Comparison of ENCODE assay signal across 12 mouse cellular contexts in the genomic region with DNA sequence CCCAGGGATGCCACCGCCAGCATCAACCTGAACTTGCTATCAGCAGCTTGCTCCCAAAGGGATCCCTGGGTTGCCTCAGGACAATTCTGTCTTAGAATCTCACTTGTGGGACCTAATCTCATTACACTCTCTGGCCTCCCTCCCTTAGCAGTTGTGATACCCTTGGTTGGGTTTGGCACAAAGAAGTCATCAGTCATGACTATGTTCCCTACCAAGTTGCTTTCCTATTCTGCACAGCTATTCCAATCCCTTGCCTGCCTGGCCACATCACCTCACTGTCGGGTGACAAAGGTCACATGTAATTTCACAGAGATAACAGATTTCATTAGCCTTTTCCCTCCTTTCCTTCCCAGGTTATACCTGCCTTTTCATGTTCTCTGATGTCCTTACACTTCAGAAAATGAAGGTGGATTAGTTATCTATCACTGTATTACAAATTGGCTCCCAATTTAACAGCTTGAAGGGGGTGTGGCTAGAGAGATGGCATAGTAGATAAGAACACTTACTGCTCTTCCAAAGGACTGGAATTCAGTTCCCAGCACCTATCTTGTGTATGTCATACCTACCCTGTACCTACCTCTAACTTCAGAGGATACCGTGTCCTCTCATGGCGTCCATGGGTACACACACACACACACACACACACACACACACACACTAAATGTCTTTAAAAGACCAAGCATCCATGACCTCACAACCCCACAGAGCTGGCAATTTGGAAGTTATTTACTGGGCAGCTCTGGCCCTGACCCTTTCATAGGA. TPM values are rescaled to one million over a fixed set of nuclear protein-coding genes. Genes with fewer than 3 reads are reported as not detected.
A peak's percentile ranks its signal among the peaks of the same experiment; 100 is the strongest.
DNase-seq lines count a peak whose midpoint lies in the region; ATAC-seq lines count a peak whose summit lies in the region.
"Had no signal": no experiment of that assay in that cellular context is flagged by ENCODE, and none has a peak within 500 bp of the region (broad histone marks: within the 10 kb centered on the region; RNA-seq: fewer than 3 reads in every experiment).

No protein-coding gene starts in this region.

- peak overlapping the region; percentile 87 for H3K27ac ChIP-seq in midbrain, embryonic 10.5 days (replicated peaks)
- no peak overlapping the region for H3K27ac ChIP-seq in midbrain, embryonic 15.5 days
- peak overlapping the region; percentile 80; the same call in 1 of the 2 replicates for H3K27ac ChIP-seq in hindbrain, embryonic 14.5 days
- peak overlapping the region; percentile 88; the same call in 1 of the 2 replicates for H3K27ac ChIP-seq in limb, embryonic 13.5 days

- H3K9me3 ChIP-seq in midbrain, embryonic 10.5 days (replicated peaks) = peaks cover 5% of the 10 kb centered on the region; the same call in 1 of the 2 replicates
- no peaks in the 10 kb centered on the region for H3K9me3 ChIP-seq in midbrain, embryonic 15.5 days
- no peaks in the 10 kb centered on the region for H3K9me3 ChIP-seq in hindbrain, embryonic 14.5 days (ENCODE audit: control insufficient read depth, low read length)
- peaks cover 9% of the 10 kb centered on the region; the same call in 1 of the 2 replicates for H3K9me3 ChIP-seq in limb, embryonic 13.5 days
- H3K9me3 ChIP-seq: embryonic facial prominence, embryonic 15.5 days had no signal

- DNase-seq in midbrain, embryonic 10.5 days (ENCODE audit: low spot score) = no peak
- no peak for DNase-seq in hindbrain, embryonic 14.5 days (ENCODE audit: low spot score)
- DNase-seq in cerebellum, adult 18-20 months = no peak
- no peak for DNase-seq in Muller cell, postnatal 12 days (ENCODE audit: inconsistent ontology term)
- no peak for DNase-seq in urinary bladder, adult 18-20 months (ENCODE audit: low spot score in 2 of 2)
- DNase-seq: adrenal gland, postnatal 36 days; cerebellum, adult 11-12 months; kidney, adult 11 months; left cerebral cortex, postnatal 4 days had no signal

- H3K4me1 ChIP-seq in midbrain, embryonic 10.5 days = peaks cover 22% of the 10 kb centered on the region
- H3K4me1 ChIP-seq in midbrain, embryonic 15.5 days = peaks cover 7% of the 10 kb centered on the region; the same call in 1 of the 2 replicates
- peaks cover 7% of the 10 kb centered on the region; the same call in 1 of the 2 replicates for H3K4me1 ChIP-seq in hindbrain, embryonic 14.5 days (replicated peaks; ENCODE audit: control insufficient read depth, insufficient read depth, low read length)
- H3K4me1 ChIP-seq in limb, embryonic 13.5 days = no peaks in the 10 kb centered on the region

- no peak for ATAC-seq in midbrain, embryonic 15.5 days (replicated peaks)
- peak; percentile 43; the same call in 1 of the 2 replicates for ATAC-seq in hindbrain, embryonic 14.5 days (ENCODE audit: low FRiP score)
- ATAC-seq in limb, embryonic 13.5 days (ENCODE audit: low FRiP score, low read depth) = no peak

- no peak overlapping the region for H3K9ac ChIP-seq in midbrain, embryonic 15.5 days
- no peak overlapping the region for H3K9ac ChIP-seq in hindbrain, embryonic 14.5 days
- H3K9ac ChIP-seq in limb, embryonic 13.5 days = no peak overlapping the region
- H3K9ac ChIP-seq: embryonic facial prominence, embryonic 15.5 days had no signal

- 63% methylated on average over 4 of the region's 4 CpGs for WGBS in midbrain, embryonic 10.5 days
- WGBS in midbrain, embryonic 15.5 days = 55% methylated on average over 4 of the region's 4 CpGs
- WGBS in hindbrain, embryonic 14.5 days = 55% methylated on average over 4 of the region's 4 CpGs
- 69% methylated on average over 4 of the region's 4 CpGs for WGBS in limb, embryonic 13.5 days

- no peak overlapping the region for H3K4me2 ChIP-seq in midbrain, embryonic 15.5 days
- peak overlapping the region; percentile 44; the same call in 1 of the 2 replicates for H3K4me2 ChIP-seq in hindbrain, embryonic 14.5 days (replicated peaks)
- peak overlapping the region; percentile 45 for H3K4me2 ChIP-seq in limb, embryonic 13.5 days (replicated peaks)

- H3K27me3 ChIP-seq in midbrain, embryonic 10.5 days (ENCODE audit: low read depth, poor library complexity, severe bottlenecking) = peaks cover 6% of the 10 kb centered on the region
- H3K27me3 ChIP-seq in midbrain, embryonic 15.5 days (replicated peaks) = no peaks in the 10 kb centered on the region
- H3K27me3 ChIP-seq in hindbrain, embryonic 14.5 days (ENCODE audit: control insufficient read depth, insufficient read depth, low read length) = no peaks in the 10 kb centered on the region
- H3K27me3 ChIP-seq in limb, embryonic 13.5 days = no peaks in the 10 kb centered on the region
- H3K27me3 ChIP-seq: embryonic facial prominence, embryonic 15.5 days had no signal

- H3K36me3 ChIP-seq in midbrain, embryonic 10.5 days = no peaks in the 10 kb centered on the region
- no peaks in the 10 kb centered on the region for H3K36me3 ChIP-seq in midbrain, embryonic 15.5 days (replicated peaks)
- no peaks in the 10 kb centered on the region for H3K36me3 ChIP-seq in hindbrain, embryonic 14.5 days (replicated peaks; ENCODE audit: control insufficient read depth, insufficient read depth)
- no peaks in the 10 kb centered on the region for H3K36me3 ChIP-seq in limb, embryonic 13.5 days
- H3K36me3 ChIP-seq: embryonic facial prominence, embryonic 15.5 days had no signal

- H3K4me3 ChIP-seq in midbrain, embryonic 10.5 days = peak overlapping the region; percentile 39
- H3K4me3 ChIP-seq in midbrain, embryonic 15.5 days = no peak overlapping the region
- no peak overlapping the region for H3K4me3 ChIP-seq in hindbrain, embryonic 14.5 days (replicated peaks; ENCODE audit: low read length)
- peak overlapping the region; percentile 20 for H3K4me3 ChIP-seq in limb, embryonic 13.5 days
- H3K4me3 ChIP-seq: embryonic facial prominence, embryonic 15.5 days had no signal

RNA-seq across cellular contexts. Expression of a gene that starts 17.8 kb away (rescaled TPM):
- 12.7 and 15.7 TPM in 2 replicates for polyA plus RNA-seq in midbrain, embryonic 10.5 days (2016; fragmentation: Nextera tagmentation; extraction: Ambion mirVana)
- 11.9 and 12.3 TPM in 2 replicates for polyA plus RNA-seq in midbrain, embryonic 15.5 days (2015; fragmentation: Nextera tagmentation; extraction: Ambion mirVana)
- 14.8 and 15.2 TPM in 2 replicates for polyA plus RNA-seq in hindbrain, embryonic 14.5 days (2014; fragmentation: Nextera tagmentation; extraction: Ambion mirVana)
- polyA plus RNA-seq in limb, embryonic 13.5 days (2015; fragmentation: Nextera tagmentation; extraction: Ambion mirVana) = 8.2 and 9.0 TPM in 2 replicates

RNA-seq across cellular contexts. Expression of a gene that starts 27.3 kb away (rescaled TPM):
- polyA plus RNA-seq in midbrain, embryonic 10.5 days (2016; fragmentation: Nextera tagmentation; extraction: Ambion mirVana) = 228 and 233 TPM in 2 replicates
- 216 and 219 TPM in 2 replicates for polyA plus RNA-seq in midbrain, embryonic 15.5 days (2015; fragmentation: Nextera tagmentation; extraction: Ambion mirVana)
- 205 and 221 TPM in 2 replicates for polyA plus RNA-seq in hindbrain, embryonic 14.5 days (2014; fragmentation: Nextera tagmentation; extraction: Ambion mirVana)
- 139 and 142 TPM in 2 replicates for polyA plus RNA-seq in limb, embryonic 13.5 days (2015; fragmentation: Nextera tagmentation; extraction: Ambion mirVana)

RNA-seq across cellular contexts. Expression of a gene that starts 38.1 kb away (rescaled TPM):
- 1.3 and 1.9 TPM in 2 replicates for polyA plus RNA-seq in midbrain, embryonic 10.5 days (2016; fragmentation: Nextera tagmentation; extraction: Ambion mirVana)
- polyA plus RNA-seq in midbrain, embryonic 15.5 days (2015; fragmentation: Nextera tagmentation; extraction: Ambion mirVana) = 2.5 and 3.2 TPM in 2 replicates
- 2.7 and 3.3 TPM in 2 replicates for polyA plus RNA-seq in hindbrain, embryonic 14.5 days (2014; fragmentation: Nextera tagmentation; extraction: Ambion mirVana)
- 4.9 and 5.9 TPM in 2 replicates for polyA plus RNA-seq in limb, embryonic 13.5 days (2015; fragmentation: Nextera tagmentation; extraction: Ambion mirVana)

Comparison
In these comparisons a context has a peak if more than half of its experiments do, and no peak if none do; other contexts are left out.
1. H3K4me3 ChIP-seq: peak in midbrain, embryonic 10.5 days (single experiment) and limb, embryonic 13.5 days (single experiment); none in midbrain, embryonic 15.5 days (single experiment) and hindbrain, embryonic 14.5 days (single experiment).